Mouse (Mus musculus): Measurements from ENCODE around the gene Mybpc3. TPM values are rescaled to one million over a fixed set of nuclear protein-coding genes. Genes with fewer than 3 reads are reported as not detected.

Gene Mybpc3
- polyA plus RNA-seq, 1 experiment: 0.05 TPM

GRCm38 (mm10) chr2:91132035-91132434 lies 14.1 kb downstream of the Mybpc3 start:
- no peak overlapping the region for H3K4me3 ChIP-seq (ENCODE audit: low read depth, low read length)
- H3K4me1 ChIP-seq (ENCODE audit: control insufficient read depth, insufficient read depth, insufficient read length, low read length): no peaks in the 10 kb centered on the region
- 57% methylated on average over 3 of the region's 3 CpGs for WGBS
- H3K36me3 ChIP-seq (ENCODE audit: control insufficient read depth, insufficient read depth, low read length): no peaks in the 10 kb centered on the region
- H3K27ac ChIP-seq (ENCODE audit: insufficient read depth, low read depth, low read length): no peak overlapping the region
- H3K27me3 ChIP-seq (ENCODE audit: control insufficient read depth, insufficient read depth, low read length): no peaks in the 10 kb centered on the region
- TF ChIP-seq CTCF (IDR thresholded peaks at IDR 0.05; ENCODE audit: extremely low read depth, insufficient read length, insufficient replicate concordance, low read depth, low read length) (no peak), POLR2A (IDR thresholded peaks at IDR 0.05; ENCODE audit: low read depth, low read length) (no peak)

- Histone ChIP-seq H3K4me1 (ENCODE audit: control insufficient read depth, insufficient read depth, insufficient read length, low read length) (no peaks in the 10 kb centered on the region), H3K36me3 (ENCODE audit: control insufficient read depth, insufficient read depth, low read length) (peaks cover 24% of the 10 kb centered on the region), H3K4me3 (ENCODE audit: low read depth, low read length) (no peak overlapping the region), H3K27me3 (ENCODE audit: control insufficient read depth, insufficient read depth, low read length) (no peaks in the 10 kb centered on the region), H3K27ac (ENCODE audit: insufficient read depth, low read depth, low read length) (no peak overlapping the region)
- 72% methylated on average over 11 of the region's 11 CpGs for WGBS
- TF ChIP-seq CTCF (IDR thresholded peaks at IDR 0.05; ENCODE audit: extremely low read depth, insufficient read length, insufficient replicate concordance, low read depth, low read length): no peak
- TF ChIP-seq POLR2A (IDR thresholded peaks at IDR 0.05; ENCODE audit: low read depth, low read length): no peak
These were observed 18.8 kb downstream of the Mybpc3 start for GRCm38 (mm10) chr2:91136513-91137412.

- Histone ChIP-seq H3K27me3 (ENCODE audit: control insufficient read depth, insufficient read depth, low read length) (no peaks in the 10 kb centered on the region), H3K27ac (ENCODE audit: insufficient read depth, low read depth, low read length) (no peak overlapping the region), H3K36me3 (ENCODE audit: control insufficient read depth, insufficient read depth, low read length) (peaks cover 31% of the 10 kb centered on the region), H3K4me1 (ENCODE audit: control insufficient read depth, insufficient read depth, insufficient read length, low read length) (no peaks in the 10 kb centered on the region), H3K4me3 (ENCODE audit: low read depth, low read length) (no peak overlapping the region)
- WGBS: 80% methylated on average over 6 of the region's 6 CpGs
- TF ChIP-seq POLR2A (IDR thresholded peaks at IDR 0.05; ENCODE audit: low read depth, low read length) (no peak), CTCF (IDR thresholded peaks at IDR 0.05; ENCODE audit: extremely low read depth, insufficient read length, insufficient replicate concordance, low read depth, low read length) (no peak)
These were observed 19.5 kb downstream of the Mybpc3 start for GRCm38 (mm10) chr2:91137481-91137880.

GRCm38 (mm10) chr2:91139311-91139710 lies 21.4 kb downstream of the Mybpc3 start:
- Histone ChIP-seq H3K4me1 (ENCODE audit: control insufficient read depth, insufficient read depth, insufficient read length, low read length) (no peaks in the 10 kb centered on the region), H3K27me3 (ENCODE audit: control insufficient read depth, insufficient read depth, low read length) (no peaks in the 10 kb centered on the region), H3K27ac (ENCODE audit: insufficient read depth, low read depth, low read length) (no peak overlapping the region), H3K36me3 (ENCODE audit: control insufficient read depth, insufficient read depth, low read length) (peaks cover 43% of the 10 kb centered on the region), H3K4me3 (ENCODE audit: low read depth, low read length) (no peak overlapping the region)
- TF ChIP-seq POLR2A (IDR thresholded peaks at IDR 0.05; ENCODE audit: low read depth, low read length) (no peak), CTCF (IDR thresholded peaks at IDR 0.05; ENCODE audit: extremely low read depth, insufficient read length, insufficient replicate concordance, low read depth, low read length) (no peak)
- WGBS: 73% methylated on average over 5 of the region's 5 CpGs

- no peak overlapping the region for H3K27ac ChIP-seq (ENCODE audit: insufficient read depth, low read depth, low read length)
- peaks cover 45% of the 10 kb centered on the region for H3K36me3 ChIP-seq (ENCODE audit: control insufficient read depth, insufficient read depth, low read length)
- TF ChIP-seq POLR2A (IDR thresholded peaks at IDR 0.05; ENCODE audit: low read depth, low read length) (no peak), CTCF (IDR thresholded peaks at IDR 0.05; ENCODE audit: extremely low read depth, insufficient read length, insufficient replicate concordance, low read depth, low read length) (no peak)
- no peaks in the 10 kb centered on the region for H3K27me3 ChIP-seq (ENCODE audit: control insufficient read depth, insufficient read depth, low read length)
- no peak overlapping the region for H3K4me3 ChIP-seq (ENCODE audit: low read depth, low read length)
- 85% methylated on average over 8 of the region's 8 CpGs for WGBS
- no peaks in the 10 kb centered on the region for H3K4me1 ChIP-seq (ENCODE audit: control insufficient read depth, insufficient read depth, insufficient read length, low read length)
These were observed 21.8 kb downstream of the Mybpc3 start for GRCm38 (mm10) chr2:91139764-91140163.

- TF ChIP-seq CTCF (IDR thresholded peaks at IDR 0.05; ENCODE audit: extremely low read depth, insufficient read length, insufficient replicate concordance, low read depth, low read length): no peak
- TF ChIP-seq POLR2A (IDR thresholded peaks at IDR 0.05; ENCODE audit: low read depth, low read length): no peak
- Histone ChIP-seq H3K27me3 (ENCODE audit: control insufficient read depth, insufficient read depth, low read length) (no peaks in the 10 kb centered on the region), H3K36me3 (ENCODE audit: control insufficient read depth, insufficient read depth, low read length) (peaks cover 58% of the 10 kb centered on the region), H3K27ac (ENCODE audit: insufficient read depth, low read depth, low read length) (no peak overlapping the region), H3K4me1 (ENCODE audit: control insufficient read depth, insufficient read depth, insufficient read length, low read length) (no peaks in the 10 kb centered on the region), H3K4me3 (ENCODE audit: low read depth, low read length) (no peak overlapping the region)
- 90% methylated on average over 6 of the region's 6 CpGs for WGBS
These were observed 25.0 kb downstream of the Mybpc3 start for GRCm38 (mm10) chr2:91142920-91143319.

- Histone ChIP-seq H3K4me1 (ENCODE audit: control insufficient read depth, insufficient read depth, insufficient read length, low read length) (no peaks in the 10 kb centered on the region), H3K27ac (ENCODE audit: insufficient read depth, low read depth, low read length) (no peak overlapping the region), H3K27me3 (ENCODE audit: control insufficient read depth, insufficient read depth, low read length) (no peaks in the 10 kb centered on the region), H3K4me3 (ENCODE audit: low read depth, low read length) (no peak overlapping the region), H3K36me3 (ENCODE audit: control insufficient read depth, insufficient read depth, low read length) (peaks cover 54% of the 10 kb centered on the region)
- TF ChIP-seq CTCF (IDR thresholded peaks at IDR 0.05; ENCODE audit: extremely low read depth, insufficient read length, insufficient replicate concordance, low read depth, low read length) (no peak), POLR2A (IDR thresholded peaks at IDR 0.05; ENCODE audit: low read depth, low read length) (no peak)
- 97% methylated on average over 11 of the region's 11 CpGs for WGBS
These were observed 25.5 kb downstream of the Mybpc3 start for GRCm38 (mm10) chr2:91143401-91143800.
